Mouse (Mus musculus): ENCODE data around the gene Capzb. TPM values are rescaled to one million over a fixed set of nuclear protein-coding genes. Genes with fewer than 3 reads are reported as not detected.

Gene Capzb
- polyA plus RNA-seq, 1 experiment from 2014 or later = 331 TPM

DNA sequence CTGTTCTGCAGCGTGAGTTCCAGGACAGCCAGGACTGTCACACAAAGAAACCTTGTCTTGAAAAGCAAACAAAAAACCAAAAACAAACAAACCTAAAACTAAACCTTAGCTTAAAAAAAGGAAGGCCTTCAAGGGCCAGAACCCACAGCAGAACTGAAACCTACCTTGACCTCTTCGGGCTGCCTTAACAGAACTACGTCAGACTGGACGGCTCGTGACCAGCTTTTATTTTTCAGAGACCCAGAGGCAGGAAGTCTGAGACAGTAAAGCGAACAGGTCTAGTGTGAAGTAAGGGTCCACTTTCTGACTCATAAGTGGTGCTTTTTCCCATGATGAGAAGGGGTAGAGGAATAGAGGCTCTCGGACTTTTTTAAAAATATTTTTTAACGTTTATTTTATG, 26.5 kb upstream of the Capzb start:
- no peaks in the 10 kb centered on the region for H3K36me3 ChIP-seq
- no peak for ATAC-seq (ENCODE audit: low FRiP score, low read depth)
- no peaks in the 10 kb centered on the region for H3K9me3 ChIP-seq
- H3K4me2 ChIP-seq = no peak overlapping the region
- no peak overlapping the region for H3K27ac ChIP-seq (replicated peaks)
- H3K4me3 ChIP-seq = no peak overlapping the region
- no peaks in the 10 kb centered on the region for H3K27me3 ChIP-seq
- H3K9ac ChIP-seq = no peak overlapping the region
- H3K4me1 ChIP-seq (replicated peaks) = no peaks in the 10 kb centered on the region
- WGBS = 89% methylated on average over 8 of the region's 8 CpGs

- Histone ChIP-seq H3K4me3 (no peak overlapping the region), H3K27ac (replicated peaks) (no peak overlapping the region), H3K9ac (no peak overlapping the region), H3K9me3 (no peaks in the 10 kb centered on the region), H3K4me1 (replicated peaks) (no peaks in the 10 kb centered on the region), H3K36me3 (no peaks in the 10 kb centered on the region), H3K27me3 (no peaks in the 10 kb centered on the region), H3K4me2 (no peak overlapping the region)
- 69% methylated on average over 8 of the region's 8 CpGs for WGBS
- no peak for ATAC-seq (ENCODE audit: low FRiP score, low read depth)
Observed at GRCm38 (mm10) chr4:139167107-139167506, 25.6 kb upstream of the Capzb start.

- Histone ChIP-seq H3K27ac (replicated peaks) (no peak overlapping the region), H3K36me3 (no peaks in the 10 kb centered on the region), H3K9ac (no peak overlapping the region), H3K4me3 (no peak overlapping the region), H3K4me1 (replicated peaks) (no peaks in the 10 kb centered on the region), H3K27me3 (no peaks in the 10 kb centered on the region), H3K4me2 (no peak overlapping the region), H3K9me3 (no peaks in the 10 kb centered on the region)
- ATAC-seq (ENCODE audit: low FRiP score, low read depth) = no peak
- WGBS = 72% methylated on average over 15 of the region's 15 CpGs
Observed at GRCm38 (mm10) chr4:139168985-139169747, 23.5 kb upstream of the Capzb start.

DNA sequence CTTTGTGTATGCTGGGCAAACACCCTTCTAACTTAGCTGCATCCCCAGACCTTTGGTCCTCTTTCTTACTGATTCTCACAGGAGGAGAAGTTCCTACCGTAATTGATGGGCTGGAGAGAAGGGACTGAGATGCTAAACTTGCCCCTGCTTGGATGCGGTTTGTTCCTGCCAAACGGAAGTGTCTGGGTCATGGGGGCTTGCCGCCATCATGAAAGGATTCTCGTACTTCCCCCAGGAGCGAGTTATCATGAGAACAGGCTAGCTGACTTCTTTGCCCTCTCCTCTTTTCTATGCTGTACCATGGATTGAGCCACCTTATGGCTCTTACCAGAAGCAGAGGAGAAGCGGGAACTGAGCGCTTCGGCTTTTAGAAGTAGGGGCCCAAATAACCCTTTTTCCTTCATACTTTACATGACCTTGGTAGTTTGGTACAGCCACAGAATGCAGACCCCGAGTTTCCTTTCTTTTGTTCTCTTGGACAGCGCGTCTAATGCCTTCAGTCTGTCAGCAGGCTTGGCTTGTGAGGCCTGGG, 22.9 kb upstream of the Capzb start:
- no peaks in the 10 kb centered on the region for H3K9me3 ChIP-seq
- H3K9ac ChIP-seq = no peak overlapping the region
- H3K4me3 ChIP-seq = no peak overlapping the region
- no peak for ATAC-seq (ENCODE audit: low FRiP score, low read depth)
- H3K4me1 ChIP-seq (replicated peaks) = no peaks in the 10 kb centered on the region
- no peaks in the 10 kb centered on the region for H3K27me3 ChIP-seq
- WGBS = 53% methylated on average over 12 of the region's 12 CpGs
- H3K27ac ChIP-seq (replicated peaks) = no peak overlapping the region
- H3K4me2 ChIP-seq = no peak overlapping the region
- no peaks in the 10 kb centered on the region for H3K36me3 ChIP-seq

- H3K36me3 ChIP-seq = no peaks in the 10 kb centered on the region
- H3K4me3 ChIP-seq = no peak overlapping the region
- 59% methylated on average over 20 of the region's 20 CpGs for WGBS
- no peak overlapping the region for H3K27ac ChIP-seq (replicated peaks)
- no peak overlapping the region for H3K9ac ChIP-seq
- H3K4me1 ChIP-seq (replicated peaks) = peaks cover 4% of the 10 kb centered on the region; the same call in 1 of the 2 replicates
- H3K9me3 ChIP-seq = no peaks in the 10 kb centered on the region
- ATAC-seq (ENCODE audit: low FRiP score, low read depth) = no peak
- H3K27me3 ChIP-seq = no peaks in the 10 kb centered on the region
- no peak overlapping the region for H3K4me2 ChIP-seq
Observed at GRCm38 (mm10) chr4:139175061-139175971, 17.4 kb upstream of the Capzb start.

GRCm38 (mm10) chr4:139176023-139176422, 16.7 kb upstream of the Capzb start:
- ATAC-seq (ENCODE audit: low FRiP score, low read depth) = no peak
- 74% methylated on average over 6 of the region's 6 CpGs for WGBS
- no peak overlapping the region for H3K9ac ChIP-seq
- no peak overlapping the region for H3K4me3 ChIP-seq
- H3K27me3 ChIP-seq = no peaks in the 10 kb centered on the region
- H3K4me2 ChIP-seq = no peak overlapping the region
- peaks cover 4% of the 10 kb centered on the region; the same call in 1 of the 2 replicates for H3K4me1 ChIP-seq (replicated peaks)
- no peaks in the 10 kb centered on the region for H3K9me3 ChIP-seq
- no peak overlapping the region for H3K27ac ChIP-seq (replicated peaks)
- no peaks in the 10 kb centered on the region for H3K36me3 ChIP-seq

DNA sequence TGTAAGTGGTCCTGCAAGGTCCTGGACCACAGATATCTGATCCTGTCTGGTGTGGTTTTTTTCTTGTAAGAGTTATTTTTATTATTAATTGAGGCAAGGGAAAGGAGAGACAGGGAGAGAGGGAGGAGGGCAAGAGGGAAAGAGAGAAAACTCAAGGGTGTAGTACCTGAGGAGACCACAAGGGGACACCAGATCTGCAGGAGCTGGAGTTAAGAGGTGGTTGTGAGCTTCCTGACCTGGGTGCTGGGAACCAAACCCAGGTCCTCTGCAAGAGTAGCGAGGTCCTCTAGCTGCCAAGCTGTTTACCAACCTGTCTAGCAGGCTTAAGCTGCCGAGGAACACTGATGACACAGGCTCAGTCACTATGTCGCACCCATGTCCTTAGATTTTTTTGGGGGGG, 14.8 kb upstream of the Capzb start:
- Histone ChIP-seq H3K4me3 (no peak overlapping the region), H3K36me3 (no peaks in the 10 kb centered on the region), H3K9ac (no peak overlapping the region), H3K27ac (replicated peaks) (no peak overlapping the region), H3K9me3 (no peaks in the 10 kb centered on the region), H3K4me1 (replicated peaks) (peaks cover 4% of the 10 kb centered on the region; the same call in 1 of the 2 replicates), H3K27me3 (no peaks in the 10 kb centered on the region), H3K4me2 (no peak overlapping the region)
- WGBS = 100% methylated on average over 3 of the region's 3 CpGs
- no peak for ATAC-seq (ENCODE audit: low FRiP score, low read depth)

- ATAC-seq (ENCODE audit: low FRiP score, low read depth) = no peak
- Histone ChIP-seq H3K36me3 (no peaks in the 10 kb centered on the region), H3K27ac (replicated peaks) (no peak overlapping the region), H3K4me1 (replicated peaks) (peaks cover 4% of the 10 kb centered on the region; the same call in 1 of the 2 replicates), H3K4me2 (no peak overlapping the region), H3K27me3 (no peaks in the 10 kb centered on the region), H3K9ac (no peak overlapping the region), H3K9me3 (no peaks in the 10 kb centered on the region), H3K4me3 (no peak overlapping the region)
- 95% methylated on average over 11 of the region's 11 CpGs for WGBS
Observed at GRCm38 (mm10) chr4:139178377-139178776, 14.3 kb upstream of the Capzb start.

GRCm38 (mm10) chr4:139179218-139179617, 13.5 kb upstream of the Capzb start:
- H3K36me3 ChIP-seq = no peaks in the 10 kb centered on the region
- H3K4me3 ChIP-seq = no peak overlapping the region
- no peaks in the 10 kb centered on the region for H3K9me3 ChIP-seq
- 87% methylated on average over 2 of the region's 2 CpGs for WGBS
- H3K27ac ChIP-seq (replicated peaks) = no peak overlapping the region
- no peak for ATAC-seq (ENCODE audit: low FRiP score, low read depth)
- peaks cover 4% of the 10 kb centered on the region; the same call in 1 of the 2 replicates for H3K4me1 ChIP-seq (replicated peaks)
- no peak overlapping the region for H3K9ac ChIP-seq
- H3K27me3 ChIP-seq = no peaks in the 10 kb centered on the region
- H3K4me2 ChIP-seq = no peak overlapping the region

DNA sequence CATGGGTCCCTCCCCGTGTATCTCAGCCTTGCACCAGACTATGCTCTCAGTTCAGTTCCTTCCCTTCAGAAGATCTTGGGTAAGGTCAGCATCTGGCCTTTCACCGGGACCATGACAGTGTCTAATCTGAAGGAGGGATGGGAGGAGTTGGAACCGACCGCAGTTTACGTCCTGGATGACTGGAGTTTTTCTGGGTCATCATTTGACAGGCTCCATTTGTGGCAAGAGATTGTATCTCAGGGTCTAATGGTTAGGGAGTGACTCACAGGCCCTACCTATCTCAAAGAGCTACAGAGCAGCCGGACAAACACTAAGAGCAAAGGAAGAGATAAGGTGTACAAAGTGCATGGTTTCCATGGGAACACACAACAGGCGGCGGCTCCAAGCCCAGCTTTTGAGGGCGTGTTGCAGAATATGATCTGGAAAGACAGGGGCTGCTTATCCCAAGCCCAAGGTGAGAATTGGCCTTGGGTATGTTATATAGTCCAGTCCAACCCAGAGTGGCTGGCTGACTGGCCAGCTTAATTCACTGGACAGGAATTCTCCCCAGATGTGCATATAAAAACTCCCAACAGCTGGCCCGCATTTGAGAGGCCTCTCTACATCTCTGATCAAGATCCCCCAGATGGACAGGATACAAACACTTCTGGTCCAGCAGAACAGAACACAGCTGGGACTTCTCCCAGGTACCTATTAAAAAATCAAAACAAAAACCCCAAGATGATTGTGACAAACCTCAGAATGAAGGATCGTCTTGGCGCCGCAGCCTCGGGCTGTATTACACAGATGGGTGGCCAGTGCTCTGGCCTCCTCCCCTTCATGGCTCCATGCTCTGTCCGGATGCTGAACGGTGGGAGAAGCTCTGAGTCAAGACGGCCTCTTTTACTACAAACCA, 12.7 kb upstream of the Capzb start:
- Histone ChIP-seq H3K4me1 (replicated peaks) (peaks cover 4% of the 10 kb centered on the region; the same call in 1 of the 2 replicates), H3K4me2 (no peak overlapping the region), H3K9me3 (no peaks in the 10 kb centered on the region), H3K27me3 (no peaks in the 10 kb centered on the region), H3K36me3 (no peaks in the 10 kb centered on the region), H3K4me3 (no peak overlapping the region), H3K27ac (replicated peaks) (no peak overlapping the region), H3K9ac (no peak overlapping the region)
- WGBS = 91% methylated on average over 17 of the region's 17 CpGs
- no peak for ATAC-seq (ENCODE audit: low FRiP score, low read depth)

DNA sequence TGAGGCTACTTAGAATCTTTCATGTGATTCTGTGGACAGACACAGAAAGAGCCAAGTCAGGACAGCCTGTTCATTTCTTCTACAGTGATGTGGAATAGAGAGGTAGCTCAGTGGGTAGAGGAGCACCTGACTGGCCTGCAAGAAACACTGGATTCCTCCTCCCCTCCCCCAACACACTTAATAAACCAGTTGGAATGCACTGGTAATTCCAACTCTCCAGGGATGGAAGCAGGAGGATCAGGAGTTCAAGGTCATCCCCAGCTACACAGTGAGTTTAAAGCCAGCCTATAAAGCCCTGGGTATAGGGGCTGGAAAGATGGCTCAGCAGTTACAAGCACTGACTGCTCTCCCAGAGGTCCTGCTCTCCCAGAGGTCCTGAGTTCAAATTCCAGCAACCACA, 10.2 kb upstream of the Capzb start:
- H3K4me3 ChIP-seq = no peak overlapping the region
- H3K27me3 ChIP-seq = no peaks in the 10 kb centered on the region
- no peak overlapping the region for H3K9ac ChIP-seq
- no peak overlapping the region for H3K27ac ChIP-seq (replicated peaks)
- H3K9me3 ChIP-seq = no peaks in the 10 kb centered on the region
- no peak overlapping the region for H3K4me2 ChIP-seq
- ATAC-seq (ENCODE audit: low FRiP score, low read depth) = no peak
- H3K4me1 ChIP-seq (replicated peaks) = no peaks in the 10 kb centered on the region
- no peaks in the 10 kb centered on the region for H3K36me3 ChIP-seq

Measured in hindbrain, embryonic 15.5 days (tissue).